Mouse (Mus musculus): ENCODE results near the gene Mesp2. TPM values are rescaled to one million over a fixed set of nuclear protein-coding genes. Genes with fewer than 3 reads are reported as not detected.
"Not testable (repeated sequence)": the region's sequence is repeated elsewhere in the genome, so short reads cannot be mapped to it uniquely, and the experiment has no call there.

Mesp2 gene
- polyA plus RNA-seq, 1 experiment from 2014 or later: 0.67 TPM

DNA sequence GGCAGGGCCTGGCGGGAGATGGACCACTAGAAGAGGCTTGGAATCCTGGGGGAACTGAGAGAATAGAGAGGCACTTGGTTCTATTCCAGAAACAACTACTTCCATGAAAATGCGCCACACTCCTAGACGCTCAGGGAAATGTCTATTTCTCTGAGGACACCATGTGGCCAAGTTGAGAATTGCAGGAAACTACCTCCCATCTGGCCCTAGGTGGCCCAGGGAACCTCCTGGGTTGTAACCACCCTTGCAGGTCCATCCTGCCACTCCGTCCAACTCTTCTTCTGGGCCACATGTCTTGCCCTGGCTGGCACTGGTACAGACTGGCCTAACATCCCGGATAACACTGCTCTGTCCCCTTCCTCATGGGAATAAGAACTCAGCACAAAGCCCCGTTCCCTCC lies 24.2 kb upstream of the Mesp2 start:
- no peak overlapping the region for H3K9ac ChIP-seq
- no peak for ATAC-seq (ENCODE audit: insufficient number of reproducible peaks, low FRiP score, low TSS enrichment, low read depth)
- WGBS: 20% methylated on average over 6 of the region's 6 CpGs

DNA sequence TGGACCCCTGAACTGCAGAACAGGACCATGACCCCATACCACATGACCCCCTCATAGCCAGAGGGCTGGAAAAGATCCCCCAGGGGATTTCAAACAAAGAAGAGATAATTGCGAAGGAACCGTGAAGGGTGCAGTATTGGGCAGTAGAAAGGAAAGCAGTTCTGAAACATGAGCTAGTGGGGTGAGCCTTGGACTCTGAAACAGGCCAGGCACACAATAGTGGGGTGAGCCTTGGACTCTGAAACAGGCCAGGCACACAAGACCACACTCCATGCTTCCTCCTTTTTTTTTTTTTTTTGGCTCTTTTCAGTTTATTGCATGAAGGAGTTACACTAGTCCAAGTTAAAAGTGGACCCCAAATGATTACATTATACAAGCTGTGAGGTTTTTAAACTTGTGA lies 20.7 kb upstream of the Mesp2 start:
- 28% methylated on average over 2 of the region's 2 CpGs for WGBS
- ATAC-seq (ENCODE audit: insufficient number of reproducible peaks, low FRiP score, low TSS enrichment, low read depth); H3K27ac ChIP-seq (replicated peaks); H3K9ac ChIP-seq; H3K4me2 ChIP-seq (replicated peaks); H3K4me3 ChIP-seq (replicated peaks); H3K9me3 ChIP-seq (replicated peaks); H3K36me3 ChIP-seq: not testable (repeated sequence)
- Histone ChIP-seq H3K4me1 (peaks cover 13% of the 10 kb centered on the region), H3K27me3 (peaks cover 53% of the 10 kb centered on the region)

More for the DNA sequence above, 24.2 kb upstream of the Mesp2 start:
- Histone ChIP-seq H3K27me3 (peaks cover 20% of the 10 kb centered on the region), H3K4me2 (replicated peaks) (no peak overlapping the region), H3K4me1 (peaks cover under 1% of the 10 kb centered on the region; the same call in 1 of the 2 replicates), H3K36me3 (no peaks in the 10 kb centered on the region), H3K27ac (replicated peaks) (no peak overlapping the region), H3K4me3 (replicated peaks) (no peak overlapping the region), H3K9me3 (replicated peaks) (no peaks in the 10 kb centered on the region)

DNA sequence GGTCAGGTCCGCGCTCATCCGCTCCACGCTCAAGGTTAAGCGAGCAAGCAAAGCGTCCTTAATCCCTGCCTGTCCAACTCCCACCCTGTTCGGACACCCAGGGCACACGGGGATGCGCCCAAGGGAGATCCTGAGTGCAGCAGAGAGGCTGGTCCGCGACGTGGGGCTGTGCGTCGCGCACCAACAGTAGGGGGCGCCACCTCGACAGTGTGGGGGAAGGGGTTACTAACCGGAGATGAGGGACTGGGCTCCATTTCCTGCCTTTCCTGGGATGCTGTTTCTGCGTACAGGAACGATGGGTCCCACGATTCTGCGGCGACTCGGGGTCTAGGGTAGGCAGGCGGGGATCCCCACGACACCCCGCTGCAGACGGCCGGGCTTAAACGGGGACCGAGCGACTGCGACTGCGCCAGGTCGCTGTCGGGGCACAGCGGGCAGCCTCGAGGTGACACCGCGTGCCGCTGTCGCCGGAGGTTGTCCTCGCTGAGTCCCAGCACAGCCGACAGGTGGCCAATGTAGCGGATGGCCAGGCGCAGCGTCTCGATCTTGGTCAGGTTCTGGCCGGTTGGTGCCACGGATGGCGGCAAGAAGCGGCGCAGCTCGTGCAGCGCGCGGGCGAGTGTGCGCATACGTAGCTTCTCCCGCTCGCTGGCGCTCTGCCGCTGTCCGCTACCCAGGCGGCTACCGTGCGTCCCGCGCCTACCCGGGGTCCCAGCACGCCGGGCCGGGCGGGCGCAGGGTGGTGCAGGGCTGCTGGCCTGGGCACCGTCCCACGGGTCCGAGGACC lies 17.7 kb upstream of the Mesp2 start:
- Histone ChIP-seq H3K4me2 (replicated peaks) (peak overlapping the region; percentile 87), H3K27ac (replicated peaks) (no peak overlapping the region), H3K4me3 (replicated peaks) (peak overlapping the region; percentile 47), H3K4me1 (peaks cover 13% of the 10 kb centered on the region), H3K9me3 (replicated peaks) (no peaks in the 10 kb centered on the region), H3K9ac (peak overlapping the region; percentile 28), H3K36me3 (no peaks in the 10 kb centered on the region), H3K27me3 (peaks cover 55% of the 10 kb centered on the region)
- WGBS: 1% methylated on average over 80 of the region's 80 CpGs
- no peak for ATAC-seq (ENCODE audit: insufficient number of reproducible peaks, low FRiP score, low TSS enrichment, low read depth)

GRCm38 (mm10) chr7:79793688-79794087 lies 16.8 kb upstream of the Mesp2 start, which contains the start of gene Mesp1:
Gene Mesp1, minus strand, starts transcription at chr7:79793788.
- Histone ChIP-seq H3K27me3 (peaks cover 54% of the 10 kb centered on the region), H3K4me1 (peaks cover 15% of the 10 kb centered on the region), H3K9ac (peak within 1 kb of the TSS; percentile 28), H3K4me3 (replicated peaks) (peak within 1 kb of the TSS; percentile 47), H3K4me2 (replicated peaks) (peak within 1 kb of the TSS; percentile 87), H3K9me3 (replicated peaks) (no peaks in the 10 kb centered on the region), H3K36me3 (no peaks in the 10 kb centered on the region), H3K27ac (replicated peaks) (no peak within 1 kb of the TSS)
- no peak for ATAC-seq (ENCODE audit: insufficient number of reproducible peaks, low FRiP score, low TSS enrichment, low read depth)
- 80% methylated on average over 6 of the region's 6 CpGs for WGBS

DNA sequence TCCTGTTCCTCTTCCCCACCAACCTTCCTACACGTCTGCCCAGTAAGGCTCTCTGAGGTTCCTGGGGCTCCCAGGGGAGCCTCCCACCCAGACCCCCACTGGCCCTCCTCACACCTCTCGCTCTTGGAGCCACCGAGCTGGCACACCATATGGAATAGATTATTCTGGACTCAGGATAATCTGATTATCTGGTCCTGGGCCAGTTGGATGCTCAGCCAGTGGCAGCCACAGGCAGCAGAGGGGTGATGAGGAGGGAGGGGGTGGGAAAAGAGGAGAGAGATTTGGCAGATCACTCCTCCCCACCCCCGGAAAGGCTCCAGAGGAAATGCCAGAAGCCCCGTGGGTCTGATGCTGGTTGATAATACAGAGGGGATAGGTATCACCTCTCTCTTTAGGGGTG lies 11.9 kb upstream of the Mesp2 start:
- Histone ChIP-seq H3K36me3 (no peaks in the 10 kb centered on the region), H3K9ac (no peak overlapping the region), H3K4me1 (peaks cover 14% of the 10 kb centered on the region; the same call in 1 of the 2 replicates), H3K4me3 (replicated peaks) (no peak overlapping the region), H3K4me2 (replicated peaks) (no peak overlapping the region), H3K27me3 (peaks cover 13% of the 10 kb centered on the region), H3K27ac (replicated peaks) (no peak overlapping the region), H3K9me3 (replicated peaks) (no peaks in the 10 kb centered on the region)
- WGBS: 22% methylated on average over 5 of the region's 5 CpGs
- no peak; the same call in 1 of the 2 replicates for ATAC-seq (ENCODE audit: insufficient number of reproducible peaks, low FRiP score, low TSS enrichment, low read depth)

- no peak for ATAC-seq (ENCODE audit: insufficient number of reproducible peaks, low FRiP score, low TSS enrichment, low read depth)
- H3K9ac ChIP-seq: no peak overlapping the region
These were observed 11.5 kb upstream of the Mesp2 start for GRCm38 (mm10) chr7:79799048-79799447.

GRCm38 (mm10) chr7:79799506-79799905 lies 11.0 kb upstream of the Mesp2 start:
- no peak overlapping the region for H3K9ac ChIP-seq
- no peaks in the 10 kb centered on the region for H3K36me3 ChIP-seq
- no peak overlapping the region for H3K4me3 ChIP-seq (replicated peaks)
- H3K27me3 ChIP-seq: peaks cover 6% of the 10 kb centered on the region; the same call in 1 of the 2 replicates
- 68% methylated on average over 6 of the region's 6 CpGs for WGBS
- no peaks in the 10 kb centered on the region for H3K9me3 ChIP-seq (replicated peaks)
- no peak overlapping the region for H3K27ac ChIP-seq (replicated peaks)
- ATAC-seq (ENCODE audit: insufficient number of reproducible peaks, low FRiP score, low TSS enrichment, low read depth): no peak
- no peak overlapping the region for H3K4me2 ChIP-seq (replicated peaks)
- peaks cover 20% of the 10 kb centered on the region for H3K4me1 ChIP-seq

More at GRCm38 (mm10) chr7:79799048-79799447, 11.5 kb upstream of the Mesp2 start:
- H3K27me3 ChIP-seq: peaks cover 8% of the 10 kb centered on the region
- H3K4me3 ChIP-seq (replicated peaks): no peak overlapping the region
- H3K27ac ChIP-seq (replicated peaks): no peak overlapping the region
- no peaks in the 10 kb centered on the region for H3K9me3 ChIP-seq (replicated peaks)
- no peak overlapping the region for H3K4me2 ChIP-seq (replicated peaks)
- no peaks in the 10 kb centered on the region for H3K36me3 ChIP-seq
- WGBS: under 1% methylated on average over 8 of the region's 8 CpGs
- H3K4me1 ChIP-seq: peaks cover 17% of the 10 kb centered on the region

GRCm38 (mm10) chr7:79800336-79800735 lies 10.2 kb upstream of the Mesp2 start:
- no peak for ATAC-seq (ENCODE audit: insufficient number of reproducible peaks, low FRiP score, low TSS enrichment, low read depth)
- Histone ChIP-seq H3K27me3 (no peaks in the 10 kb centered on the region), H3K9me3 (replicated peaks) (no peaks in the 10 kb centered on the region), H3K4me1 (peaks cover 20% of the 10 kb centered on the region), H3K9ac (no peak overlapping the region), H3K4me2 (replicated peaks) (no peak overlapping the region), H3K4me3 (replicated peaks) (no peak overlapping the region), H3K27ac (replicated peaks) (no peak overlapping the region), H3K36me3 (no peaks in the 10 kb centered on the region)
- WGBS: 65% methylated on average over 4 of the region's 4 CpGs

- no peak overlapping the region for H3K9ac ChIP-seq
- no peaks in the 10 kb centered on the region for H3K36me3 ChIP-seq
- H3K27ac ChIP-seq (replicated peaks): no peak overlapping the region
- H3K9me3 ChIP-seq (replicated peaks): no peaks in the 10 kb centered on the region
- ATAC-seq (ENCODE audit: insufficient number of reproducible peaks, low FRiP score, low TSS enrichment, low read depth): no peak
- 73% methylated on average over 11 of the region's 11 CpGs for WGBS
- H3K4me3 ChIP-seq (replicated peaks): no peak overlapping the region
- H3K4me2 ChIP-seq (replicated peaks): no peak overlapping the region
- no peaks in the 10 kb centered on the region for H3K27me3 ChIP-seq
- peaks cover 20% of the 10 kb centered on the region for H3K4me1 ChIP-seq
These were observed 9.1 kb upstream of the Mesp2 start for GRCm38 (mm10) chr7:79801391-79801790.

DNA sequence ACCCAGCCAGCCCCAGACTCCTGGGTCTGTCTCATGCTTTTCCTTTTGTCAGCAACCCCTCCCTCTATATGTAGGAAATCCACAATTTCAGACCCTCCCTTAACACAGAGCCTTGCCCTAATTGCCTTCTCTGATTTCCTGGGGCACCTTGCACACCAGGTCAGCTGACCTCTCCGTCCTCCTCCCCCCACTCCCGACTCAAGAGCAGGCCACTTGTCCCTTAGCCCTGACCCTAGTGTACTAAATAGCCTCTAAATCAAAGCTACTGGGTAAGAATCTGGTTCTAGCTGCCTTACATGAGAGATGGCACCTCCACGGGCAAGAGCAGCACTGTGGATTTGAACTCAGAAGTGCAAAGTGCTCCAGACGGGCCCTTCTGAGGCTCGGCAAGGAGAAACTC lies 8.5 kb upstream of the Mesp2 start:
- no peak for ATAC-seq (ENCODE audit: insufficient number of reproducible peaks, low FRiP score, low TSS enrichment, low read depth)
- Histone ChIP-seq H3K27me3 (no peaks in the 10 kb centered on the region), H3K36me3 (no peaks in the 10 kb centered on the region), H3K27ac (replicated peaks) (no peak overlapping the region), H3K4me3 (replicated peaks) (no peak overlapping the region), H3K4me1 (peaks cover 20% of the 10 kb centered on the region), H3K9me3 (replicated peaks) (no peaks in the 10 kb centered on the region), H3K4me2 (replicated peaks) (no peak overlapping the region), H3K9ac (no peak overlapping the region)
- WGBS: 54% methylated on average over 5 of the region's 5 CpGs

- Histone ChIP-seq H3K4me1 (peaks cover 15% of the 10 kb centered on the region), H3K4me3 (replicated peaks) (no peak overlapping the region), H3K36me3 (no peaks in the 10 kb centered on the region), H3K9ac (no peak overlapping the region), H3K27me3 (no peaks in the 10 kb centered on the region), H3K27ac (replicated peaks) (0 out of 2 replicates have a peak overlapping the region, but pooled peaks have one; percentile 22), H3K9me3 (replicated peaks) (no peaks in the 10 kb centered on the region), H3K4me2 (replicated peaks) (no peak overlapping the region)
- 41% methylated on average over 2 of the region's 2 CpGs for WGBS
- ATAC-seq (ENCODE audit: insufficient number of reproducible peaks, low FRiP score, low TSS enrichment, low read depth): no peak
These were observed 6.6 kb upstream of the Mesp2 start for GRCm38 (mm10) chr7:79803887-79804286.

DNA sequence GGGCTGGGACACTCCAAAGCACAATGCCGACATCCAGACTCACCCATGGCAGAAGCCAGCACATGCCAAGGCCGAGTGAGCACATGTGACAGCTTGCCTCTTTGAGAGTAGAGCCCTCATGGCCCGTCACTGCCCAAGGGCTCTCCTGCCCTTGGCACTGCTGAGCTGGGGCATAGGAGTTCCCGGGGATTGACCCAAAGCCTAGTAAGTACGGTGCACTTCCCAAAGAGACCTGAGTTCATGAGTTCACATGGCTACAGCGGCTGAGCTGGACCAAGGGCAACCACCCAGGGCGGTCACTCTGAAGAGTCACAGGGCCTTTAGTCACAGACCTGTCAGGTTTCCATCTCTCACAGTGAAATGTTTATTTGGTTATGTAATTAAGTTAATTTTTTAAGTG lies 2.0 kb upstream of the Mesp2 start:
- Histone ChIP-seq H3K36me3 (no peaks in the 10 kb centered on the region), H3K9me3 (replicated peaks) (no peaks in the 10 kb centered on the region), H3K27me3 (peaks cover 21% of the 10 kb centered on the region), H3K4me3 (replicated peaks) (no peak overlapping the region), H3K4me2 (replicated peaks) (no peak overlapping the region), H3K27ac (replicated peaks) (no peak overlapping the region), H3K9ac (no peak overlapping the region), H3K4me1 (peaks cover 18% of the 10 kb centered on the region)
- 82% methylated on average over 7 of the region's 7 CpGs for WGBS
- ATAC-seq (ENCODE audit: insufficient number of reproducible peaks, low FRiP score, low TSS enrichment, low read depth): no peak
